Mouse (Mus musculus): Measurements from ENCODE around the gene AI593442.

- TF ChIP-seq NANOG (IDR thresholded peaks at IDR 0.05; ENCODE audit: borderline replicate concordance, low read length), result no peak
- no peak for TF ChIP-seq CTCF (conservative IDR thresholded peaks at IDR 0.05; ENCODE audit: low read length)
Observed at GRCm38 (mm10) chr9:52644156-52644555, 35.4 kb downstream of the AI593442 start.

All from E14TG2a.4 (cell line).